Mouse (Mus musculus): Measurements from ENCODE around the gene Zfpm1. TPM values are rescaled to one million over a fixed set of nuclear protein-coding genes. Genes with fewer than 3 reads are reported as not detected.
A peak's percentile ranks its signal among the peaks of the same experiment; 100 is the strongest.

Gene Zfpm1
- total RNA-seq, 1 experiment from 2014 or later, result 72.2 TPM

DNA sequence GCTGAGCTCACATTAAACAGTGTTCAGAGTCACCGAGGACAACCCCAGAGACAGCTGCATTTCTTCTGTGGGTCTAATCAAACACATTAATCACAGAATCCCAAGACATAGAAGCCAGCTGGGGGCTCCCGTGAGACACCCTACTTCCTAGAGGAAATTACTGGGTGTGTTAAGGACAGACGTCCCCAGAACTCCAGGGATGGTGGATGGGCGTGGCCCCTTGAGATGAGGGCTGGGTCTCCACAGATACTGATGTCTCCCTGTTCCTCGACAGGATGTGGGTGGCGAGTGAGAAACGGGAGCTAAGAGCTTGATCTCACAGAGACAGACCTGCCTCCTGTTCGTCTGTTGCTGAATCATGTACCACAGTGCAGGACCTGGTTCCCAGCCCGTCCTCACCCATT is 60.9 kb downstream of the Zfpm1 start:
- ATAC-seq (replicated peaks; ENCODE audit: low read depth, poor library complexity, severe bottlenecking), result peak; percentile 39

DNA sequence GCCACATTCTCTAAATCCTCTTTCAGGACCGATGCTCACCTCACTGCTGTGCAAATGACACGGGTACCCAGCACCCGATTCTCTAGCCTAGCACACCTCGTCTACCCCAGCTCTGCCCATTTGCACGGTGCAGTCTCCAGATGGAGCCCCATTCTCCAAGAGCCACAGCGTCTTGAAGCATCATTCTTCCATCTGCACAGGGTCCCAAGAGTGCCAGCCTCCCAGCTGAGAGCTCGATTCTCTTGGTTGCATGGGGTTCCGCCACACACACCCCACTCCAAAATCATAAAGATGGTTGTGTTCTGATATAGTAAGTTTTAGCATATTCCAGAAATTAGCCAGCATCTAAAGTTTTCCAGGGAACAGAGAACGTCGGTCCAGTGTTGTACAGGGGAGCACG is 61.4 kb downstream of the Zfpm1 start:
- ATAC-seq (replicated peaks; ENCODE audit: low read depth, poor library complexity, severe bottlenecking), result no peak

- ATAC-seq (replicated peaks; ENCODE audit: low read depth, poor library complexity, severe bottlenecking), result peak; percentile 15
Measured at GRCm38 (mm10) chr8:122343758-122344157, 61.8 kb downstream of the Zfpm1 start.

DNA sequence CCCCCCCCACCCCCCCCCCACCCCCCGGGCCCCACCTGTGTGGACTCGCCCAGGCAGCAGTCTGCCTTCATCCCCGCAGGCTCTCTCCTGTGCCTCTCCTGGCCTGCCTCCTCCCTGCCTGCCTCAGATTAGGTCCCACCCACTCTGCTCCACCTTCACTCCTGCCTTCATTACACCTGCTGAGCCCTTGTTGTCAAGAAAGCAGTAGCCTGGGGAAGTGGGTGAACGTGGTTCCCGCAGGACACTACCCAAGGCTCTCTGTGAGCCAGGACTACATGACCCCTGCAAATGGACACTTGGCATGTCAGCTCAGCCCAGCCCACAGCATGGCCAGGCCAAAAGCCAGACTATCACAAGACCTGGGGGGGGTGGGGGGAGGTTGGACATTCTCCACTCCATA is 62.3 kb downstream of the Zfpm1 start:
- no peak for ATAC-seq (replicated peaks; ENCODE audit: low read depth, poor library complexity, severe bottlenecking)

GRCm38 (mm10) chr8:122345181-122346095 is 63.5 kb downstream of the Zfpm1 start:
- ATAC-seq (replicated peaks; ENCODE audit: low read depth, poor library complexity, severe bottlenecking), result 0 out of 2 replicates have a peak, but pooled peaks have one; percentile 13

GRCm38 (mm10) chr8:122347811-122348552 is 66.0 kb downstream of the Zfpm1 start:
- ATAC-seq (replicated peaks; ENCODE audit: low read depth, poor library complexity, severe bottlenecking), result no peak

DNA sequence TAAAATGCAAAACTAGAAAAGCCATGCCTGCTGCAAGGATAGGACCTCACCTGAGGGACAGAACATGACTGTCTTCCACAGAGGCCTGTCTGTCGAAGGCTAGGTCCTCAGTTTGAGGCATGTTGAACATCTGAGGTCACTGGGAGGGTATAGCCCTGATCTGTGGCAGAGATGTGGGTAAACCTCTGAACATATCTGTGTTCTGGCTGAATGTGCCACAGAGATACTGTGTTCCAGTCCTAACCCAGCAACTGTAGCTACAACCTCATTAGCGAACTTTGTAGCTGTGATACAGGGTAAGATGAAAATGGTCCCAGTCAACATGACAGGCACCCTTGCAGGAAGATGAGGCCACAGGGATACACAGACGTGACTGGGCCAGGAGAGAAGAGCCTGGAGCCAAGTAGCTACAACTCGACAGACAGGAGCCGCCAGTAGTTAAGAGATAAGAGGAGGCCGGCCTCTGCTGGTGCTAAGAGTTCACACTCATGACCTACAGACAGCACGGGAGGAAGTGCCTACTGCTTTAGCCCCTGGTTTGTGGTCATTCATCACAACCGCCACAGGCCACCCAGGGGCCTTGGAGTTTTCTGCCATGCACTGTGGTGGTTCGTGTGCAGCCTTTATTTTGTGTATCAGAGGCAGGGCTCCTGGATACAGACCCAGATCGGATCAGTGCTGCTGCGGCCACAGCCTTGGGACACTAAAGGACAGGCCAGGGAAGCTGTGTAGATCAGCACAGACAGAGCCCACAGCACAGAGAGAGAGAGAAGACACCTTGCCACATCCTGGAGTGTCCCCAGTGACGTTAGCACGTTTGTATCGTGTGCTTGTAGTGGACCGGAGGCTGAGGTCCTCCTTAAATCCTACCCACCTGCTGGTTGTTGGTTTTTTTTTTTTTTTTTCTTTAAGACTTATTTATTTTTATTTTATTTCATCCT is 67.7 kb downstream of the Zfpm1 start:
- peak; percentile 67 for ATAC-seq (replicated peaks; ENCODE audit: low read depth, poor library complexity, severe bottlenecking)

- no peak for ATAC-seq (replicated peaks; ENCODE audit: low read depth, poor library complexity, severe bottlenecking)
Measured at GRCm38 (mm10) chr8:122350309-122351089, 68.6 kb downstream of the Zfpm1 start.

DNA sequence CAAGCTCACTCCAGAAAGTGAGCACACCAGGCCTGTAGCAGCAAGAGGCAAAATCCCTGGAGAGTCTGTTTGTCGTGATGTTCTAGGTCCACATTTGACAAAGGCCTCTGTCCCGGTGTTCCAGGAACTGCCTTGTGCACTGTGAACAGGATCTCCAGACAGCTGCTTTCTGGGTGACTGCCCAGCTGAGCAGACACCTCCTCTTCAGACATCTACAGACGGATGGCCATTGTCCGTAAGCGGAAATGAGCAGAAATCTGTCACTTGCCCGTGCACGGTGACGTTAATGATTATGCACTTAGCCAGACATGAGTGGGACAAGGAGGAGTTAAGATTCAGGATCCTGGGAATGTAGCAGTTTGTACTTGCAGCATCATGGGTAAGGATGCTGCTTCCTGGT is 72.2 kb downstream of the Zfpm1 start:
- ATAC-seq (replicated peaks; ENCODE audit: low read depth, poor library complexity, severe bottlenecking), result no peak

DNA sequence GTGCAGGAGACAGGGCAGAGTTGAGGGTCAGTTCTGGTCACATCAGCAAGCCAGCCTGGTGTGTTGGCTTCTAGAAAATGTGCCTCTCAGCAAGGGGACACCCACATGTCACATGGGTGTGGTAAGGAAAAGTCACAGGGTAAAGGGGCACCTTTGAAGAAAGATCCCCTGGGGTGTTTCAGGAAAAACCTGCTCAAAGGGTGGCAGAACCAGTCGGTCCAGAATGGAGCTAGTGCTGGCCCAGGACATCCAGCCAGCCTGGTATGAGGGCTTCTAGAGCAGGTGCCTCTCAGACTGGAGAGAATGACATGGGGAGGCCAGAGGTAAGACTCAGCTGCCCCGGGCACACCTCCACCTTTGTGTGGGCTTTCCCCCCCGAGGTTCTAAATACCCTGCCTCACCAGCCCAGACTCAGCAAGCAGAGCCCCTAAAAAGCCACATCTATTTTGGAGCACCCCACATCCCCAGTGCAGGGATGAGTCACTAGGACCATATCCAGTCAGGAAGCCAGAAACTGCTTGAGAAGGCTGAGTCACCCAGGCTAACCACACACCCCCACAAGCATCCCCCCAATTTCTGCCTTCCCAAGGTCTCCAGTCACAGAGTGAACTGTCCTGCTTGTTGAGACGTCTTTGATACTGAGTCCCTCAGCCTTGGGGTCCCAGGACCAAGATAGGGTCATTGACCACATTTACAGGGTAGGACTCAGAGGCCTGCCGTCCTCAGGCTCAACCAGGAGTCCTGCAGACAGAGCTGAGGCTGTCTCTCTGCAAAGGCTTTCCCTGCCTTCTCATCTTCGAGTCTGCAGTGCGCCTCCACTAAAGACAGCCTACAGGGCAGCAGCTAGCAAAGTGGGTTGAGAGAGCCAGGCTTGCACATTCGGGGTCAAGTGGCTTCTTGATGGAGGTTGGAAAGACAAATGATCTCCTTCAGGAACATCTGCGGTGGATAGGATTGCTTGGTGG is 74.0 kb downstream of the Zfpm1 start:
- ATAC-seq (replicated peaks; ENCODE audit: low read depth, poor library complexity, severe bottlenecking), result peak; percentile 80

DNA sequence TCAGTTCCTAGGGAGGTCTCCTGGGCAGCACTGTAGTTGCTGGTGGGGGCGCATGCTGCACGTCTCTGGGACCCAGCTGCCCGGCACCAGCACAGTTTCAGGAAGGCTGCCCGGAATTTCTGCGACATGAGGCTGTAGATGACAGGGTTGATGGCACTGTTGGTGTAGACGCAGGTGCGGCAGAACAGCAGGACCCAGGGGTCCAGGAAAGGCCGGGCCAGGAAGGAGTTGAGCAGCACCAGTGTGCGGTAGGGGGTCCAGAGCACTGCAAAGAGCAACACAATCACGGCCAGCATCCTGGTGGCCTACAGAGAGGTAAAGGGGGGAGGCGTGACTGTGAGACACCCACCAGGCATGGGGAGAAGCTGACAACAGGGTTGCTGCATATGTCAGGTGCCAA is 75.3 kb downstream of the Zfpm1 start:
- no peak for ATAC-seq (replicated peaks; ENCODE audit: low read depth, poor library complexity, severe bottlenecking)

DNA sequence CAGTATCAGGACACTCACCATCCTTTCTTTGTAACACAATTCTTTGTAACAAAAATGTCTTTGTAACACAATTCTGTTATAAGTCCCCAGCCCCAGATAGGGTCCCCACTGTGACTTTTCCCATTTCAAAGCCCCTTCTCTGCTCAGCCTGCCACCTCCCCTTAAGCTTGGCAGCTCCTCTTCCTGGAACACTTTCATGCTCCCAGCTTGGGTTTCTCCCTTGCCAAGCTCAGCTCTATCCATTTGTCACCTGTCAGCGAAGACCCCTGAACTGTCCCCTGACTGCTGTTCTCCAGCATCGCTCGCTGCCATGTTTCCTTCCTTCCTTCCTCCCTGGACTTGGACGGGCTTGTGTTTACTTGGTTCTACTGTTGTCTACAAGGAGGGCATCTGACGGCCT is 75.7 kb downstream of the Zfpm1 start:
- ATAC-seq (replicated peaks; ENCODE audit: low read depth, poor library complexity, severe bottlenecking), result no peak

GRCm38 (mm10) chr8:122359111-122359775 is 77.3 kb downstream of the Zfpm1 start:
- ATAC-seq (replicated peaks; ENCODE audit: low read depth, poor library complexity, severe bottlenecking), result no peak

DNA sequence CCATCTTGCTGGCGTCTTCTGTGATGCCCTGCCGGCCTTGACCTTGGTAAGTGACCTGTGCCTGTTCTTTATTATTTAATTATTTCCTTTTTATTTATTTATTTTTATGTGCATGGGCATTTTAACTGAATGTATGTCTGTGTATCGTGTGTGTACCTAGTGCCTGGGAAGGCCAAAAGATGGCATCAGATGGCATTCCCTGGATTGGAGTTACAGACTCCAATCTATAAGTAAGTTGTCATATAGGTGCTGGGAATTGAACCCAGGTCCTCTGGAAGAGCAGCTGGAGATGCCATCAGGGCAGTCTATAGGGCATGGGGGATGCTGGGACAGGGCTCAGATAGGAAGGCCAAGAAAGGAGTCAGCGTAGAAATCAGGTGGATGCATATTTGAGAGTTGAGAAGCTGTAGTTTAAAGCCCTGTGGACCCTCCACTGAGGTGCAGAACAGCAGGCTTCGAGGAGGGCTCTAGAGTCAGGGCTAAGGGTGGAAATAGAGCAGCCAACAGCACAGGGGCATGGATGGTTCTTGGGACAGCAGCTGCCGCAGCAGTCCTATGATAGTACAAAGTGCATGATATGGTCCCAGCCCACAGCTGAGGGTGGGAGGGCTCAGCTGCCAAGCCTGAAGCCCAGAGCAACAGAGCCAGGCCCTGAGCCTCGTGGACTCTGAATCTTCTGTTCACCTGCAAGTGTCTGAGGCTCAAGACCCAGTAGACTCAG is 78.9 kb downstream of the Zfpm1 start, which contains the start of gene Trhr2:
Trhr2 (minus strand) TSS at position 51 of the 721 bp plus-strand sequence.
- no peak for ATAC-seq (replicated peaks; ENCODE audit: low read depth, poor library complexity, severe bottlenecking)

DNA sequence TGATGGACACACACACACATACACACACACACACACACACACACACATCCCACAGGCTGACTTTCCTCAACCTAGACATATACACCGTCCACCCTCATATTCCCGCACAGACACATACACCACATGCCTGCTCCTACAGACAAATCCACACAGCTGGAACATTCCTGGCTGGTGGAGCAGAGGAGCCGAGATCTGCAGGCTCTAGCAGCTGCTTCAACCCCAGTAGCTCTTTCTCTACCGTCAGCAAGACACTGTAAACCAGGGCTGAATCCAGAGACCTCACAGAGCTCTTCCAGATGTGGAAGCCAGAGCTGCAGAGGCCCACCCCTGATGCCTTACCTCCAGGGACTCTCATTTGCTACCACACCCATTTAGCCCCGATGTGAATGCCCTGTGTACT is 80.3 kb downstream of the Zfpm1 start:
- no peak for ATAC-seq (replicated peaks; ENCODE audit: low read depth, poor library complexity, severe bottlenecking)

DNA sequence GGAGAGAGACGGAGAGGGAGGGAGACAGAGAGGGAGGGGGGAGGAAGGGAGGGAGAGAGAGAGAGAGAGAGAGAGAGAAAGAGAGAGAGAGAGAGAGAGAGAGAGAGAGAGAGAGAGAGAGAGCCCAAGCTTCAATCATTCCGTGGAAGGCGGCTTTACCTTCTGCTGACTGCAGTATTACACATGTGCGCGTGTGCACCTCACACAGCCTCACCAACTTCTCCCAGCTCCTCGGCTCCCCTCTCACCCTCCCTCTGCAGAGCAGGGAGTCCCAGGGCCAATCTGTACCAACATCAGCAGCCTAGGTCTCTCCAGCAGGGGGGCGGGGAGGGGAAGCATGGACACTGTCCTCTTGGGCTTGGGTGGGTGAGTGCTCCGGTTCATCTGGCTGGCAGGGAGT is 81.0 kb downstream of the Zfpm1 start:
- no peak for ATAC-seq (replicated peaks; ENCODE audit: low read depth, poor library complexity, severe bottlenecking)

DNA sequence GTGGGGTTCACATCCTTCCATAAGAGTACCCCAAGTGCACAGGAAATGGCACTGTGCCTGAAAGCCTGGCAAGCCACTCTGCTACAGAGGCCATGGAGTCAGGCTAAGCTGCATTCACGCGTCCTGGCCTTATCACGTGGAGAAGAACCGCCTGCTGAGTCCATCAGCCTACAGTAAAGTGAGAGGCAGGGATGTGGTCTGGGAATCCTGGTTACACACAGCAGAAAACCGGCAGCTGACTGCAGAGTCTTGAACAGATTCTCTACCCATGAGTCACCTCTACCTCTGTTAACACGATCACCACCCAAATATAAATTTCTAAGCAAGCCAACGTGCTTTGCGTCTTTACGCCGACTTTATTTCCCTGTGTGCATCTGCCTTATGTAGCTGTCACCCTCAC is 86.6 kb downstream of the Zfpm1 start:
- no peak for ATAC-seq (replicated peaks; ENCODE audit: low read depth, poor library complexity, severe bottlenecking)

Data from common myeloid progenitor, adult 5-6 weeks (primary cell).